Mouse (Mus musculus) bone marrow, adult 2 months (tissue): ENCODE data around the gene Mllt1.

Experiments
- CTCF ChIP-seq: fragments of 200-500 bp; IDR thresholded peaks from 2 replicates; pipeline ENCODE4 v1.5.1; 2011; ENCODE audit warnings: low read length, control low read depth; ENCODE audit not compliant: control insufficient read depth, insufficient read depth
- POLR2A ChIP-seq: fragments of 200-500 bp; IDR thresholded peaks from 2 replicates; pipeline ENCODE4 v1.6.1; 2011; ENCODE audit warnings: low read depth, mild to moderate bottlenecking, control low read depth, low read length, borderline replicate concordance; ENCODE audit not compliant: control insufficient read depth

DNA sequence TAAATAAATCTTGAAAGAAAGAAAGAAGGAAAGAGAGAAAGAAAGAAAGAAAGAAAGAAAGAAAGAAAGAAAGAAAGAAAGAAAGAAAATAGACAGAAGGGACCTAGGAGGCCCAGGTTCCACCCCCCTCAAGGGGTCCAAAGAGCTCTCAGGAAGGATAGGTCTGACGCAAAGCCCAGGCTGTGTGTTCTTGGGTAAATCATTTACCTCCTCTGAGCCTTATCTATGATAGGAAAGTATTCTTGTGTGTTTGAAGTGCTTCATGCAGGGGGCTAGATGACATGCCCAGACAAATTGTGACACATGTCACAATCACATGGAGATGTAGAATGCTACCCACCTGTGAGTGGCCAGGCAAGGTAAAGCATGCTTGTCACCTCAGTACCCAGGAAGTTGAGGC lies 17.4 kb upstream of the Mllt1 start:
- no peak for TF ChIP-seq POLR2A
- TF ChIP-seq CTCF, result no peak
